Mouse (Mus musculus) MEL (cell line): ENCODE results near the gene Med24. TPM values are rescaled to one million over a fixed set of nuclear protein-coding genes. Genes with fewer than 3 reads are reported as not detected.

Source experiments
- DNase-seq: peaks from one replicate; pipeline ENCODE4 v3.0.0; 2011; ENCODE audit warnings: low read depth, low spot score
- H3K27ac ChIP-seq: 2 replicates; pipeline ENCODE4 v1.5.1; 2012; ENCODE audit warnings: low read depth, mild to moderate bottlenecking, control low read depth, low read length, moderate library complexity; ENCODE audit not compliant: control insufficient read depth
- H3K27me3 ChIP-seq, 2 experiments: fragments of 150-350 bp in 1 of 2; sonication (generic) in 1 of 2; 2 replicates each; pipeline ENCODE4 v1.6.1; 2012; ENCODE audit warnings: low read length in 2 of 2, mild to moderate bottlenecking in 2 of 2, improper control_type of control experiment in 1 of 2, moderate library complexity in 1 of 2; ENCODE audit not compliant: insufficient read depth in 2 of 2, control insufficient read depth in 1 of 2
- H3K36me3 ChIP-seq, 2 experiments: 2 replicates each; pipeline ENCODE4 v1.6.1; 2012 to 2014; ENCODE audit warnings: low read length in 2 of 2, improper control_type of control experiment in 1 of 2, inconsistent platforms in 1 of 2, mild to moderate bottlenecking in 1 of 2; ENCODE audit not compliant: insufficient read depth in 2 of 2, control insufficient read depth in 1 of 2
- H3K4me1 ChIP-seq, 2 experiments: fragments of 150-350 bp in 1 of 2; sonication (generic) in 1 of 2; 2 replicates each; pipeline ENCODE4 v1.6.1; 2012; ENCODE audit warnings: low read length in 2 of 2, improper control_type of control experiment in 1 of 2, mild to moderate bottlenecking in 1 of 2; ENCODE audit not compliant: insufficient read depth in 2 of 2, control insufficient read depth in 1 of 2
- H3K4me3 ChIP-seq, 2 experiments: fragments of 150-350 bp in 1 of 2; sonication (generic) in 1 of 2; 2 replicates each; pipeline ENCODE4 v1.5.1; 2012; ENCODE audit warnings: low read depth in 2 of 2, low read length in 2 of 2, mild to moderate bottlenecking in 2 of 2, moderate library complexity in 2 of 2, control low read depth in 1 of 2, improper control_type of control experiment in 1 of 2; ENCODE audit not compliant: control insufficient read depth in 1 of 2, insufficient read depth in 1 of 2
- H3K79me2 ChIP-seq: 2 replicates; pipeline ENCODE4 v1.6.1; 2012; ENCODE audit warnings: mild to moderate bottlenecking, low read length, moderate library complexity; ENCODE audit not compliant: control insufficient read depth, poor library complexity, insufficient read depth
- H3K9ac ChIP-seq: 2 replicates; pipeline ENCODE4 v1.6.1; 2012; ENCODE audit warnings: low read depth, mild to moderate bottlenecking, control low read depth, low read length, moderate library complexity; ENCODE audit not compliant: control insufficient read depth, poor library complexity, severe bottlenecking
- H3K9me3 ChIP-seq: fragments of 150-350 bp; sonication (generic); replicated peaks from 2 replicates; pipeline ENCODE4 v1.6.1; 2012; ENCODE audit warnings: mild to moderate bottlenecking, low read length, improper control_type of control experiment, moderate library complexity; ENCODE audit not compliant: insufficient read depth
- BHLHE40 ChIP-seq: IDR thresholded peaks from 2 replicates; pipeline ENCODE4 v1.6.1; 2012; ENCODE audit warnings: low read depth, mild to moderate bottlenecking, inconsistent platforms, low read length, improper control_type of control experiment, borderline replicate concordance
- CHD1 ChIP-seq: IDR thresholded peaks from 2 replicates; pipeline ENCODE4 v1.6.1; 2012; ENCODE audit warnings: low read depth, mild to moderate bottlenecking, inconsistent platforms, low read length, improper control_type of control experiment
- CTCF ChIP-seq, 3 experiments: IDR thresholded peaks in 2 of 3; conservative IDR thresholded peaks in 1 of 3; 2 replicates each; pipeline ENCODE4 v1.5.1; 2011 to 2012; ENCODE audit warnings: low read length in 3 of 3, low read depth in 2 of 3, mild to moderate bottlenecking in 2 of 3, improper control_type of control experiment in 1 of 3, inconsistent platforms in 1 of 3, mixed read lengths in 1 of 3, moderate library complexity in 1 of 3; ENCODE audit not compliant: control insufficient read depth in 1 of 3, insufficient read depth in 1 of 3, poor library complexity in 1 of 3, severe bottlenecking in 1 of 3
- ELF1 ChIP-seq: IDR thresholded peaks from 2 replicates; pipeline ENCODE4 v1.6.1; 2014; ENCODE audit warnings: low read depth, mild to moderate bottlenecking, inconsistent platforms, low read length, improper control_type of control experiment, moderate library complexity
- GABPA ChIP-seq: IDR thresholded peaks from 2 replicates; pipeline ENCODE4 v1.6.1; 2012; ENCODE audit warnings: low read depth, mild to moderate bottlenecking, inconsistent platforms, low read length, improper control_type of control experiment, moderate library complexity
- HCFC1 ChIP-seq: IDR thresholded peaks from 2 replicates; pipeline ENCODE4 v1.6.1; 2012; ENCODE audit warnings: low read depth, mild to moderate bottlenecking, inconsistent platforms, low read length, improper control_type of control experiment, moderate library complexity
- JUND ChIP-seq: IDR thresholded peaks from 2 replicates; pipeline ENCODE4 v1.6.1; 2011; ENCODE audit warnings: low read depth, mild to moderate bottlenecking, improper control_type of control experiment, low read length
- MAFK ChIP-seq: IDR thresholded peaks from 2 replicates; pipeline ENCODE4 v1.6.1; 2011; ENCODE audit warnings: low read depth, mild to moderate bottlenecking, low read length, improper control_type of control experiment, borderline replicate concordance
- MEF2A ChIP-seq: IDR thresholded peaks from 2 replicates; pipeline ENCODE4 v1.6.1; 2014; ENCODE audit warnings: low read depth, mild to moderate bottlenecking, inconsistent platforms, low read length, improper control_type of control experiment; ENCODE audit not compliant: poor library complexity, insufficient replicate concordance, severe bottlenecking; ENCODE audit errors: extremely low read depth
- MYB ChIP-seq: IDR thresholded peaks from 2 replicates; pipeline ENCODE4 v1.6.1; 2011; ENCODE audit warnings: mild to moderate bottlenecking, low read depth, low read length, improper control_type of control experiment
- NRF1 ChIP-seq: IDR thresholded peaks from 2 replicates; pipeline ENCODE4 v1.6.1; 2014; ENCODE audit warnings: low read depth, mild to moderate bottlenecking, inconsistent platforms, low read length, improper control_type of control experiment, moderate library complexity; ENCODE audit not compliant: poor library complexity, insufficient read depth, severe bottlenecking
- POLR2AphosphoS2 ChIP-seq: IDR thresholded peaks from 2 replicates; pipeline ENCODE4 v1.6.1; 2011; ENCODE audit warnings: low read length, improper control_type of control experiment
- RAD21 ChIP-seq: IDR thresholded peaks from 2 replicates; pipeline ENCODE4 v1.6.1; 2011; ENCODE audit warnings: mild to moderate bottlenecking, low read depth, low read length, improper control_type of control experiment
- SIN3A ChIP-seq: IDR thresholded peaks from 2 replicates; pipeline ENCODE4 v1.6.1; 2012; ENCODE audit warnings: low read length, improper control_type of control experiment, inconsistent platforms
- SMC3 ChIP-seq: IDR thresholded peaks from 2 replicates; pipeline ENCODE4 v1.6.1; 2011; ENCODE audit warnings: low read depth, low read length, improper control_type of control experiment
- TAL1 ChIP-seq: IDR thresholded peaks from 2 replicates; pipeline ENCODE4 v1.6.1; 2012; ENCODE audit warnings: mild to moderate bottlenecking, inconsistent platforms, low read length, moderate library complexity, mixed read lengths
- TCF12 ChIP-seq: IDR thresholded peaks from 2 replicates; pipeline ENCODE4 v1.6.1; 2014; ENCODE audit warnings: low read depth, mild to moderate bottlenecking, inconsistent platforms, low read length, improper control_type of control experiment, moderate library complexity
- UBTF ChIP-seq: IDR thresholded peaks from 2 replicates; pipeline ENCODE4 v1.6.1; 2012; ENCODE audit warnings: low read depth, mild to moderate bottlenecking, inconsistent platforms, low read length, improper control_type of control experiment, moderate library complexity, borderline replicate concordance; ENCODE audit not compliant: insufficient read depth
- ZC3H11A ChIP-seq: IDR thresholded peaks from 2 replicates; pipeline ENCODE4 v1.6.1; 2012; ENCODE audit warnings: low read depth, mild to moderate bottlenecking, inconsistent platforms, low read length, improper control_type of control experiment
- ZMIZ1 ChIP-seq: IDR thresholded peaks from 2 replicates; pipeline ENCODE4 v1.6.1; 2012; ENCODE audit warnings: low read depth, mild to moderate bottlenecking, inconsistent platforms, low read length, improper control_type of control experiment, moderate library complexity
- polyA plus RNA-seq, 2 experiments: library from polyadenylated mRNA; stranded (reverse) in 1 of 2; unstranded in 1 of 2; fragments of >175 nt in 1 of 2; fragments of >200 nt in 1 of 2; gene quantifications; 2 replicates each; pipeline versions ENCODE4 v1.2.1 to v1.2.4; 2012; ENCODE audit warnings: low replicate concordance in 2 of 2, low read depth in 1 of 2; ENCODE audit not compliant: insufficient read length in 2 of 2, insufficient read depth in 1 of 2, missing spikeins in 1 of 2
- total RNA-seq: library from RNA; depleted of rRNA; stranded (reverse); fragments of 300-350 nt; gene quantifications from 2 replicates; pipeline ENCODE4 v1.2.3, GENCODE M21; 2012

Med24 gene
- total and polyA plus RNA-seq, 3 experiments, result 37.5 to 89.8 TPM; not detected in 1

DNA sequence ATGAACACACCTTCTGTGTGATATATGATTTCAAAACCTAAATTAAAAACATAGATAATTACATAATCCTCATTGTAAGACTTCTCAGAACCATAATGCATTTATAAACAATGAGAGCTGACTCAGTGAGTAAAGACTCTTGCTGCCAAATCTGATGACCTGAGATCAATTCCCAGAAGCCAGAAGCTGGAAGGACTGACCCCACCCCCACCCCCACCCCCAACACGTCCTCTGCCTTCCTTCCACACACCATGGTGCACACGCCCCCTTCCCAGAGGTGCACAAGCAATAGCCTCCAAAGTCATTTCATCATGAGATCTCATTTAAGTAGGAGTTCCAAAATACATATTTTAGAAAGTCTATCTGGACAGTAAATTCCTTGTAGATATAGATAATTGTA, 8.5 kb downstream of the Med24 start:
- Histone ChIP-seq H3K4me3 (no peak overlapping the region), H3K36me3 (no peaks in the 10 kb centered on the region), H3K27me3 (no peaks in the 10 kb centered on the region), H3K4me1 (no peaks in the 10 kb centered on the region), H3K79me2 (no peaks in the 10 kb centered on the region), H3K9ac (no peak overlapping the region), H3K9me3 (no peaks in the 10 kb centered on the region), H3K27ac (no peak overlapping the region)
- no peak for DNase-seq
- TF ChIP-seq JUND, result no peak
- no peak for TF ChIP-seq MYB
- no peak for TF ChIP-seq ZC3H11A
- no peak for TF ChIP-seq NRF1
- no peak for TF ChIP-seq MAFK
- TF ChIP-seq ELF1, result no peak
- no peak for TF ChIP-seq CTCF (IDR thresholded peaks at IDR 0.05 in 2 of 3, conservative IDR thresholded peaks at IDR 0.05 in 1 of 3; ENCODE audit: control insufficient read depth in 1 of 3, insufficient read depth in 1 of 3, low read depth in 2 of 3, low read length in 3 of 3, poor library complexity in 1 of 3, severe bottlenecking in 1 of 3)
- TF ChIP-seq CHD1, result no peak
- TF ChIP-seq UBTF, result no peak
- TF ChIP-seq ZMIZ1, result no peak
- TF ChIP-seq MEF2A, result no peak
- TF ChIP-seq HCFC1, result no peak
- no peak for TF ChIP-seq BHLHE40
- no peak for TF ChIP-seq POLR2AphosphoS2
- TF ChIP-seq SIN3A, result no peak
- TF ChIP-seq SMC3, result no peak

DNA sequence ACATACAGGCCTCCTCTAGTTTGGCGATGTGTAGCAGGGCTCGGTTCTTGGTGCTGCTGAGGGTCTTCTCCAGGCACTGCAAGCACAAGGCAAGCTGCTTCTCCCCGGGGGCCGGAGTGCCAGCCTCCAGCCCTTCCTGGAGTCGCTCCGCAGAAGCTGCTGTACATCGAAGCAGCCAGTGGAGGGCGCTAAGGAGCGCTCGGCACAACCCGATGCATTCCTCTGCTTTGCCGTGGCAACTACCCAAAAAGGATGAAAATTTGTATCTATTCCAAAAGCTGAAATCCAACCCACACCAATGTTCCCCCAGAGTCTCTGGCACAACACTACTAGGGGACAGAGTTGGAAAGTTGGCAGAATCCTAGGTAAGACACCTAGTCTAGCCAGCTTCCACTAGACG, 11.3 kb downstream of the Med24 start:
- peak; percentile 69 for DNase-seq
- no peaks in the 10 kb centered on the region for H3K9me3 ChIP-seq
- no peak overlapping the region for H3K4me3 ChIP-seq
- peaks cover 0 to 2% of the 10 kb centered on the region in 2 experiments; a peak in 2 of 4 replicates for H3K36me3 ChIP-seq
- no peak overlapping the region for H3K9ac ChIP-seq
- no peak overlapping the region for H3K27ac ChIP-seq
- no peaks in the 10 kb centered on the region for H3K27me3 ChIP-seq
- no peaks in the 10 kb centered on the region for H3K79me2 ChIP-seq
- H3K4me1 ChIP-seq, result no peaks in the 10 kb centered on the region
- TF ChIP-seq RAD21 (peak; percentile 52), TAL1 (no peak), GABPA (no peak), ZC3H11A (peak; percentile 52), TCF12 (no peak), CTCF (IDR thresholded peaks at IDR 0.05 in 2 of 3, conservative IDR thresholded peaks at IDR 0.05 in 1 of 3; ENCODE audit: control insufficient read depth in 1 of 3, insufficient read depth in 1 of 3, low read depth in 2 of 3, low read length in 3 of 3, poor library complexity in 1 of 3, severe bottlenecking in 1 of 3) (peak; percentile 83 to 95 (median 87)), SMC3 (peak; percentile 79)
